11 mouse cellular contexts compared by ENCODE assay signal in genomic region chr9:44387221-44387620, GRCm38 (mm10).
"Had no signal": no experiment of that assay in that cellular context is flagged by ENCODE, and none has a peak within 500 bp of the region (broad histone marks: within the 10 kb centered on the region; RNA-seq: fewer than 3 reads in every experiment).

No protein-coding gene starts in this region.

- H3K27ac ChIP-seq: liver, embryonic 15.5 days; midbrain, embryonic 13.5 days; stomach, embryonic 15.5 days had no signal

- H3K4me3 ChIP-seq: liver, embryonic 15.5 days; midbrain, embryonic 13.5 days; stomach, embryonic 15.5 days had no signal

- H3K4me2 ChIP-seq: liver, embryonic 11.5 days; liver, embryonic 15.5 days; midbrain, embryonic 13.5 days; stomach, embryonic 15.5 days had no signal

- DNase-seq: lung, adult 2 months; lung, postnatal 36 days; right cerebral cortex, postnatal 14 days; thymus, adult 2 months; thymus, postnatal 25 days had no signal

- H3K27me3 ChIP-seq: liver, embryonic 15.5 days; midbrain, embryonic 13.5 days; stomach, embryonic 15.5 days had no signal

- H3K9me3 ChIP-seq: liver, embryonic 15.5 days; midbrain, embryonic 13.5 days; stomach, embryonic 15.5 days had no signal

- ATAC-seq: intestine, embryonic 16.5 days; lung, postnatal 0 days; midbrain, embryonic 13.5 days had no signal

- H3K9ac ChIP-seq: liver, embryonic 15.5 days; midbrain, embryonic 13.5 days; stomach, embryonic 15.5 days had no signal

- H3K4me1 ChIP-seq: liver, embryonic 15.5 days; midbrain, embryonic 13.5 days; stomach, embryonic 15.5 days had no signal
